Mouse (Mus musculus) CH12.LX (cell line): Measurements from ENCODE around the gene Tmem63c. TPM values are rescaled to one million over a fixed set of nuclear protein-coding genes. Genes with fewer than 3 reads are reported as not detected.

Source experiments
- DNase-seq: peaks from one replicate; pipeline ENCODE4 v3.0.0-alpha.2; 2013; ENCODE audit errors: extremely low read depth
- H3K27ac ChIP-seq: 2 replicates; pipeline ENCODE4 v1.5.1; 2012; ENCODE audit warnings: low read depth, mild to moderate bottlenecking, control low read depth, moderate library complexity; ENCODE audit not compliant: insufficient read depth
- H3K27me3 ChIP-seq: replicated peaks from 2 replicates; pipeline ENCODE3; 2012; ENCODE audit warnings: inconsistent platforms
- H3K36me3 ChIP-seq, 2 experiments: replicated peaks in 1 of 2; 2 replicates each; pipeline versions ENCODE3 to v1.6.1; 2012; ENCODE audit warnings: inconsistent platforms in 1 of 2, low read length in 1 of 2, mild to moderate bottlenecking in 1 of 2, mixed read lengths in 1 of 2, moderate library complexity in 1 of 2; ENCODE audit not compliant: control insufficient read depth in 1 of 2, insufficient read depth in 1 of 2
- H3K4me1 ChIP-seq, 2 experiments: 2 replicates each; pipeline ENCODE4 v1.6.1; 2012; ENCODE audit warnings: inconsistent platforms in 1 of 2, moderate library complexity in 1 of 2; ENCODE audit not compliant: insufficient read depth in 2 of 2, control insufficient read depth in 1 of 2
- H3K4me2 ChIP-seq: 2 replicates; pipeline ENCODE4 v1.6.1; 2012; ENCODE audit warnings: low read depth, mild to moderate bottlenecking, control low read depth; ENCODE audit not compliant: poor library complexity, insufficient read depth, severe bottlenecking
- H3K4me3 ChIP-seq, 3 experiments: fragments of 150-350 bp in 1 of 3; sonication (generic) in 1 of 3; replicated peaks in 1 of 3; 2 replicates each; pipeline versions ENCODE3 to v1.5.1; 2011 to 2012; ENCODE audit warnings: low read depth in 2 of 3, low read length in 2 of 3, mild to moderate bottlenecking in 2 of 3, moderate library complexity in 2 of 3, control low read depth in 1 of 3, improper control_type of control experiment in 1 of 3, inconsistent platforms in 1 of 3, mixed read lengths in 1 of 3; ENCODE audit not compliant: poor library complexity in 1 of 3
- H3K79me2 ChIP-seq: replicated peaks from 2 replicates; pipeline ENCODE4 v1.6.1; 2012; ENCODE audit warnings: mild to moderate bottlenecking, moderate library complexity; ENCODE audit not compliant: control insufficient read depth, poor library complexity, insufficient read depth, severe bottlenecking; ENCODE audit errors: extremely low read depth
- H3K9ac ChIP-seq: 2 replicates; pipeline ENCODE4 v1.6.1; 2012; ENCODE audit warnings: low read depth, mild to moderate bottlenecking, control low read depth, moderate library complexity; ENCODE audit not compliant: insufficient read depth
- H3K9me3 ChIP-seq: replicated peaks from 2 replicates; pipeline ENCODE3; 2012; ENCODE audit warnings: low read length, inconsistent platforms, mixed read lengths
- BHLHE40 ChIP-seq: IDR thresholded peaks from 2 replicates; pipeline ENCODE4 v1.6.1; 2011; ENCODE audit warnings: mild to moderate bottlenecking, low read depth, low read length, improper control_type of control experiment
- CHD2 ChIP-seq: IDR thresholded peaks from 2 replicates; pipeline ENCODE4 v1.6.1; 2011; ENCODE audit warnings: low read length, improper control_type of control experiment
- E2F4 ChIP-seq: IDR thresholded peaks from 2 replicates; pipeline ENCODE4 v1.6.1; 2011; ENCODE audit warnings: low read depth, low read length, improper control_type of control experiment; ENCODE audit not compliant: insufficient replicate concordance
- EP300 ChIP-seq: IDR thresholded peaks from 2 replicates; pipeline ENCODE4 v1.6.1; 2011; ENCODE audit warnings: low read length, improper control_type of control experiment
- GABPA ChIP-seq: IDR thresholded peaks from 2 replicates; pipeline ENCODE4 v1.6.1; 2012; ENCODE audit warnings: low read depth, low read length, improper control_type of control experiment, inconsistent platforms; ENCODE audit not compliant: insufficient replicate concordance
- HCFC1 ChIP-seq: IDR thresholded peaks from 2 replicates; pipeline ENCODE4 v1.6.1; 2012; ENCODE audit warnings: low read depth, mild to moderate bottlenecking, inconsistent platforms, low read length, improper control_type of control experiment
- JUN ChIP-seq: IDR thresholded peaks from 2 replicates; pipeline ENCODE4 v1.6.1; 2011; ENCODE audit warnings: low read depth, mild to moderate bottlenecking, low read length, improper control_type of control experiment, moderate library complexity; ENCODE audit not compliant: insufficient read depth
- KAT2A ChIP-seq: IDR thresholded peaks from 2 replicates; pipeline ENCODE4 v1.6.1; 2012; ENCODE audit warnings: low read length, improper control_type of control experiment, inconsistent platforms; ENCODE audit not compliant: insufficient replicate concordance
- MAFK ChIP-seq: IDR thresholded peaks from 2 replicates; pipeline ENCODE4 v1.6.1; 2011; ENCODE audit warnings: low read length, improper control_type of control experiment; ENCODE audit not compliant: insufficient replicate concordance
- MAZ ChIP-seq: IDR thresholded peaks from 2 replicates; pipeline ENCODE4 v1.6.1; 2012; ENCODE audit warnings: low read depth, mild to moderate bottlenecking, inconsistent platforms, low read length, improper control_type of control experiment, moderate library complexity
- MEF2A ChIP-seq: IDR thresholded peaks from 2 replicates; pipeline ENCODE4 v1.6.1; 2014; ENCODE audit warnings: low read depth, mild to moderate bottlenecking, inconsistent platforms, low read length, improper control_type of control experiment, borderline replicate concordance
- PAX5 ChIP-seq: IDR thresholded peaks from 2 replicates; pipeline ENCODE4 v1.6.1; 2012; ENCODE audit warnings: low read length, inconsistent platforms, mixed read lengths
- POLR2AphosphoS2 ChIP-seq: IDR thresholded peaks from 2 replicates; pipeline ENCODE4 v1.6.1; 2011; ENCODE audit warnings: low read depth, low read length, improper control_type of control experiment
- RAD21 ChIP-seq: IDR thresholded peaks from 2 replicates; pipeline ENCODE4 v1.6.1; 2011; ENCODE audit warnings: low read depth, mild to moderate bottlenecking, low read length, improper control_type of control experiment, moderate library complexity
- RCOR1 ChIP-seq: conservative IDR thresholded peaks from 2 replicates; pipeline ENCODE4 v1.6.1; 2012; ENCODE audit warnings: low read depth, mild to moderate bottlenecking, inconsistent platforms, low read length, improper control_type of control experiment
- SMC3 ChIP-seq: IDR thresholded peaks from 2 replicates; pipeline ENCODE4 v1.6.1; 2011; ENCODE audit warnings: low read depth, low read length, improper control_type of control experiment
- TBP ChIP-seq: conservative IDR thresholded peaks from 2 replicates; pipeline ENCODE4 v1.6.1; 2011; ENCODE audit warnings: low read depth, low read length, improper control_type of control experiment
- TCF12 ChIP-seq: IDR thresholded peaks from 2 replicates; pipeline ENCODE4 v1.6.1; 2014; ENCODE audit warnings: low read depth, mild to moderate bottlenecking, inconsistent platforms, low read length, improper control_type of control experiment
- UBTF ChIP-seq: IDR thresholded peaks from 2 replicates; pipeline ENCODE4 v1.6.1; 2012; ENCODE audit warnings: low read depth, mild to moderate bottlenecking, inconsistent platforms, low read length, improper control_type of control experiment, moderate library complexity
- USF1 ChIP-seq: IDR thresholded peaks from 2 replicates; pipeline ENCODE4 v1.6.1; 2014; ENCODE audit warnings: low read depth, mild to moderate bottlenecking, inconsistent platforms, low read length, improper control_type of control experiment
- USF2 ChIP-seq: conservative IDR thresholded peaks from 2 replicates; pipeline ENCODE4 v1.6.1; 2011; ENCODE audit warnings: low read depth, low read length, improper control_type of control experiment
- ZMIZ1 ChIP-seq: IDR thresholded peaks from 2 replicates; pipeline ENCODE4 v1.6.1; 2012; ENCODE audit warnings: low read depth, mild to moderate bottlenecking, inconsistent platforms, low read length, improper control_type of control experiment
- dilution Hi-C: fragments of 300-500 bp; cut with MboI; formaldehyde crosslinking; loops from 2 replicates; pipeline ENCODE4 v1.14.3; 2020; ENCODE audit warnings: low sequenced_read_pairs; ENCODE audit not compliant: extremely low pct_unique_long_range_greater_than_20kb, extremely low pct_ligation_motif_present
- in situ Hi-C: fragments of 300-500 bp; cut with MboI; formaldehyde crosslinking; loops from 3 replicates; pipeline ENCODE4 v1.14.3; 2019; ENCODE audit warnings: low sequenced_read_pairs, low pct_ligation_motif_present, low pct_unique_long_range_greater_than_20kb, mixed read lengths
- polyA plus RNA-seq: library from polyadenylated mRNA; unstranded; fragments of >175 nt; gene quantifications from 2 replicates; pipeline ENCODE4 v1.2.1, GENCODE M21; 2012; ENCODE audit warnings: low read depth; ENCODE audit not compliant: insufficient read length
- total RNA-seq, 2 experiments: library from RNA; depleted of rRNA; stranded (reverse); fragments of 300-350 nt in 1 of 2; fragments of >200 nt in 1 of 2; gene quantifications; 2 replicates each; pipeline ENCODE4 v1.2.3; 2012 to 2014

Tmem63c gene
- total and polyA plus RNA-seq, 3 experiments = 0.08 to 0.53 (median 0.11) TPM

- DNase-seq = no peak
- H3K4me3 ChIP-seq = no peak overlapping the region
- H3K36me3 ChIP-seq = no peaks in the 10 kb centered on the region
- peaks cover 6 to 8% of the 10 kb centered on the region in 2 experiments for H3K4me1 ChIP-seq
- no peak overlapping the region for H3K4me2 ChIP-seq
- TF ChIP-seq HCFC1 (no peak), E2F4 (no peak), SMC3 (no peak), POLR2AphosphoS2 (no peak), TBP (no peak), GABPA (no peak), MEF2A (no peak)
- TF ChIP-seq, all 38 proteins: peak for 0
- Histone ChIP-seq H3K9ac (no peak overlapping the region), H3K27ac (no peak overlapping the region), H3K79me2 (no peaks in the 10 kb centered on the region), H3K27me3 (peaks cover 85% of the 10 kb centered on the region), H3K9me3 (no peaks in the 10 kb centered on the region)
- dilution Hi-C loops = no loop called here
- in situ Hi-C loops = loop anchor here (5.0 kb wide), 1 partner anchor 56 kb away; no protein-coding TSS in a partner anchor
Measured at GRCm38 (mm10) chr12:86986562-86986961, 34.6 kb upstream of the Tmem63c start.

GRCm38 (mm10) chr12:86988227-86988626 is 32.9 kb upstream of the Tmem63c start:
- no peak for DNase-seq
- Histone ChIP-seq H3K4me3 (no peak overlapping the region), H3K27ac (no peak overlapping the region), H3K4me2 (no peak overlapping the region), H3K9ac (no peak overlapping the region), H3K36me3 (no peaks in the 10 kb centered on the region), H3K4me1 (peaks cover 6 to 8% of the 10 kb centered on the region in 2 experiments), H3K79me2 (no peaks in the 10 kb centered on the region), H3K27me3 (peaks cover 88% of the 10 kb centered on the region), H3K9me3 (no peaks in the 10 kb centered on the region)
- TF ChIP-seq RAD21 (no peak), HCFC1 (no peak), GABPA (no peak), KAT2A (no peak), POLR2AphosphoS2 (no peak), TCF12 (no peak), TBP (no peak), MAFK (no peak), USF2 (no peak), CHD2 (no peak), MEF2A (no peak), MAZ (no peak), RCOR1 (no peak), JUN (no peak), EP300 (no peak), USF1 (no peak), UBTF (no peak), ZMIZ1 (no peak), BHLHE40 (no peak), PAX5 (no peak)
- in situ Hi-C loops (loop anchor here (5.0 kb wide), 1 partner anchor 54 kb away; no protein-coding TSS in a partner anchor), dilution Hi-C loops (no loop called here)
